Mouse (Mus musculus): ENCODE results near the gene Jam3. TPM values are rescaled to one million over a fixed set of nuclear protein-coding genes. Genes with fewer than 3 reads are reported as not detected.
"Not testable (repeated sequence)": the region's sequence is repeated elsewhere in the genome, so short reads cannot be mapped to it uniquely, and the experiment has no call there.

Jam3 gene
- total RNA-seq, 4 experiments from 2014 or later: 4.6 to 7.1 (median 5.2) TPM

- DNase-seq (ENCODE audit: low spot score in 2 of 2): no peak
Observed at GRCm38 (mm10) chr9:27170726-27171125, 15.5 kb upstream of the Jam3 start.

GRCm38 (mm10) chr9:27166981-27167380 lies 11.8 kb upstream of the Jam3 start:
- DNase-seq (ENCODE audit: low spot score in 2 of 2): no peak

GRCm38 (mm10) chr9:27165596-27165995 lies 10.4 kb upstream of the Jam3 start:
- DNase-seq (ENCODE audit: low spot score in 2 of 2): no peak

GRCm38 (mm10) chr9:27164957-27165356 lies 9.7 kb upstream of the Jam3 start:
- DNase-seq (ENCODE audit: low spot score in 2 of 2): no peak

GRCm38 (mm10) chr9:27163661-27164060 lies 8.4 kb upstream of the Jam3 start:
- DNase-seq (ENCODE audit: low spot score in 2 of 2): not testable (repeated sequence)

GRCm38 (mm10) chr9:27153861-27154260 lies 1.4 kb downstream of the Jam3 start:
- no peak for DNase-seq (ENCODE audit: low spot score in 2 of 2)

- DNase-seq (ENCODE audit: low spot score in 2 of 2): no peak
Observed at GRCm38 (mm10) chr9:27149836-27150235, 5.4 kb downstream of the Jam3 start.

- DNase-seq (ENCODE audit: low spot score in 2 of 2): no peak
Observed at GRCm38 (mm10) chr9:27148631-27149471, 6.4 kb downstream of the Jam3 start.

GRCm38 (mm10) chr9:27147946-27148345 lies 7.3 kb downstream of the Jam3 start:
- no peak for DNase-seq (ENCODE audit: low spot score in 2 of 2)

GRCm38 (mm10) chr9:27146826-27147225 lies 8.4 kb downstream of the Jam3 start:
- DNase-seq (ENCODE audit: low spot score in 2 of 2): no peak

- no peak for DNase-seq (ENCODE audit: low spot score in 2 of 2)
Observed at GRCm38 (mm10) chr9:27144996-27145395, 10.2 kb downstream of the Jam3 start.

- no peak for DNase-seq (ENCODE audit: low spot score in 2 of 2)
Observed at GRCm38 (mm10) chr9:27144271-27144840, 10.9 kb downstream of the Jam3 start.

- no peak for DNase-seq (ENCODE audit: low spot score in 2 of 2)
Observed at GRCm38 (mm10) chr9:27140432-27141065, 14.7 kb downstream of the Jam3 start.

GRCm38 (mm10) chr9:27136651-27137050 lies 18.6 kb downstream of the Jam3 start:
- no peak for DNase-seq (ENCODE audit: low spot score in 2 of 2)

GRCm38 (mm10) chr9:27135372-27135771 lies 19.8 kb downstream of the Jam3 start:
- no peak for DNase-seq (ENCODE audit: low spot score in 2 of 2)

GRCm38 (mm10) chr9:27134410-27134809 lies 20.8 kb downstream of the Jam3 start:
- no peak for DNase-seq (ENCODE audit: low spot score in 2 of 2)

- DNase-seq (ENCODE audit: low spot score in 2 of 2): no peak
Observed at GRCm38 (mm10) chr9:27128629-27129028, 26.6 kb downstream of the Jam3 start.

- DNase-seq (ENCODE audit: low spot score in 2 of 2): no peak
Observed at GRCm38 (mm10) chr9:27126543-27126942, 28.7 kb downstream of the Jam3 start.

- DNase-seq (ENCODE audit: low spot score in 2 of 2): no peak
Observed at GRCm38 (mm10) chr9:27125450-27125849, 29.8 kb downstream of the Jam3 start.

GRCm38 (mm10) chr9:27123947-27124346 lies 31.3 kb downstream of the Jam3 start:
- no peak for DNase-seq (ENCODE audit: low spot score in 2 of 2)

- no peak for DNase-seq (ENCODE audit: low spot score in 2 of 2)
Observed at GRCm38 (mm10) chr9:27122963-27123362, 32.3 kb downstream of the Jam3 start.

- no peak for DNase-seq (ENCODE audit: low spot score in 2 of 2)
Observed at GRCm38 (mm10) chr9:27122076-27122475, 33.1 kb downstream of the Jam3 start.

Measured in gastrocnemius, adult 8-10 months (tissue).